Mouse (Mus musculus): Measurements from ENCODE around the gene Myom3. TPM values are rescaled to one million over a fixed set of nuclear protein-coding genes. Genes with fewer than 3 reads are reported as not detected.
A peak's percentile ranks its signal among the peaks of the same experiment; 100 is the strongest.

Myom3 gene
- polyA plus RNA-seq, 2 experiments: 5.0 to 12.7 TPM

DNA sequence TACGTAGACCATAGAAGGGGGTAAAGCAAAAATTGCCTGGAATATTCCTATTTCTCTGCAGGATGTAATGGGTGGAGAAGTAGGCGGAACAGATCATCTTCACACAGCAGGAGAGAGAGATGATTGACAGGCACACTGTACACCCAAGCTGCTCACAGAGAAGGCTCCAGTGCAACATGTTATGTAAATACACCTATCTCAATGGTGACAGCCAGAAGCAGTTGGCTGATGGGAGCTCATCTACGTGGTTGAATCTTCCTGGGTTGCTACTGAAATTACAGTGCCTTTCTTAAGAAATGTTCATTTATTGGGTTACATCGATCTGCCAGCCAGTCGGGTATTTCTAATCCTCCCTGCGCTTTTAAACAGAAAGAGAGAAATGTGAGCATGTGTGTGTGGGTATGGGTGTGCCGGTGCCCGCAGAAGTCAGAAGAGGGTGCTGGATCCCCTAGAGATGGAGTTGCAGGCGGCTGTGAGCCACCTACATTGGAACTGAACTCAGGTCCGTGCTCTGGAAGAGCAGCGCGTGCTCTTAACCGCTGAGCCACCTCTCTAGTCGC is 94.6 kb downstream of the Myom3 start:
- Histone ChIP-seq H3K9me3 (ENCODE audit: control insufficient read depth, low read length) (no peaks in the 10 kb centered on the region), H3K36me3 (ENCODE audit: control insufficient read depth, insufficient read depth, low read length) (no peaks in the 10 kb centered on the region), H3K4me2 (replicated peaks; ENCODE audit: low read depth, low read length, severe bottlenecking) (no peak overlapping the region), H3K27ac (replicated peaks; ENCODE audit: low read depth, low read length) (no peak overlapping the region), H3K27me3 (ENCODE audit: control insufficient read depth, insufficient read depth, low read length) (no peaks in the 10 kb centered on the region), H3K4me1 (ENCODE audit: control insufficient read depth, insufficient read depth, low read length) (peaks cover 21% of the 10 kb centered on the region), H3K4me3 (replicated peaks; ENCODE audit: low read length) (no peak overlapping the region), H3K9ac (ENCODE audit: low read depth, low read length, severe bottlenecking) (no peak overlapping the region)
- no peak for ATAC-seq (ENCODE audit: low FRiP score, low read depth)
- DNase-seq (ENCODE audit: low spot score): no peak
- WGBS: 90% methylated on average over 14 of the region's 14 CpGs
- no peak for TF ChIP-seq POLR2A (IDR thresholded peaks at IDR 0.05; ENCODE audit: borderline replicate concordance, extremely low read depth, insufficient read depth, insufficient read length)

GRCm38 (mm10) chr4:135854630-135855029 is 95.1 kb downstream of the Myom3 start:
- Histone ChIP-seq H3K27ac (replicated peaks; ENCODE audit: low read depth, low read length) (peak overlapping the region; percentile 98; the same call in 1 of the 2 replicates), H3K4me3 (replicated peaks; ENCODE audit: low read length) (peak overlapping the region; percentile 85), H3K4me1 (ENCODE audit: control insufficient read depth, insufficient read depth, low read length) (peaks cover 23% of the 10 kb centered on the region), H3K27me3 (ENCODE audit: control insufficient read depth, insufficient read depth, low read length) (no peaks in the 10 kb centered on the region), H3K4me2 (replicated peaks; ENCODE audit: low read depth, low read length, severe bottlenecking) (peak overlapping the region; percentile 80), H3K9ac (ENCODE audit: low read depth, low read length, severe bottlenecking) (0 out of 2 replicates have a peak overlapping the region, but pooled peaks have one; percentile 97), H3K9me3 (ENCODE audit: control insufficient read depth, low read length) (no peaks in the 10 kb centered on the region), H3K36me3 (ENCODE audit: control insufficient read depth, insufficient read depth, low read length) (peaks cover 3% of the 10 kb centered on the region; the same call in 1 of the 2 replicates)
- 76% methylated on average over 11 of the region's 11 CpGs for WGBS
- no peak for DNase-seq (ENCODE audit: low spot score)
- ATAC-seq (ENCODE audit: low FRiP score, low read depth): no peak
- no peak for TF ChIP-seq POLR2A (IDR thresholded peaks at IDR 0.05; ENCODE audit: borderline replicate concordance, extremely low read depth, insufficient read depth, insufficient read length)

DNA sequence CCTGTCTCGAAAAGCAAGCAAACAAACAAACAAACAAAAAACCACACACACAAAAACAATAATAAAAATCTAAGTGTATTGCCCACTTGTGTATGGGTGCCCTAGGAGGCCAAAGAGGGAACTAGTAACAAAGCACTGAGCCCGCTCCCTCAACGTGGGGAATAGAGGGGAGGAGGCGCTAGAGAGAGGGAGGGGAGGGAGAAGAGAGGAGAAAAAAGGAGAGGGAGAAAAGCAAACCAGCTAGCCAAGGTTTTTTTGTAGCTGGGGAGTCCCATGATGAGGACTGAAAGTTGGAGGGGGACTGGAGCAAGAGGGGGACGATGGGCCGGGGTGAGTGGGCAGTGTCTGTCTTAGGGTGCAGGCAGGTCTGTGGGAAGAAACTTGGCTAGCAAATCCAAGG is 95.6 kb downstream of the Myom3 start:
- H3K4me3 ChIP-seq (replicated peaks; ENCODE audit: low read length): peak overlapping the region; percentile 85
- peak overlapping the region; percentile 98 for H3K27ac ChIP-seq (replicated peaks; ENCODE audit: low read depth, low read length)
- H3K9me3 ChIP-seq (ENCODE audit: control insufficient read depth, low read length): no peaks in the 10 kb centered on the region
- 9% methylated on average over 6 of the region's 6 CpGs for WGBS
- TF ChIP-seq POLR2A (IDR thresholded peaks at IDR 0.05; ENCODE audit: borderline replicate concordance, extremely low read depth, insufficient read depth, insufficient read length): 0 out of 2 replicates have a peak, but pooled peaks have one; percentile 24
- H3K4me2 ChIP-seq (replicated peaks; ENCODE audit: low read depth, low read length, severe bottlenecking): peak overlapping the region; percentile 80
- peak overlapping the region; percentile 97 for H3K9ac ChIP-seq (ENCODE audit: low read depth, low read length, severe bottlenecking)
- H3K27me3 ChIP-seq (ENCODE audit: control insufficient read depth, insufficient read depth, low read length): no peaks in the 10 kb centered on the region
- ATAC-seq (ENCODE audit: low FRiP score, low read depth) (peak; percentile 4; the same call in 1 of the 2 replicates), DNase-seq (ENCODE audit: low spot score) (peak; percentile 65)
- H3K4me1 ChIP-seq (ENCODE audit: control insufficient read depth, insufficient read depth, low read length): peaks cover 23% of the 10 kb centered on the region
- H3K36me3 ChIP-seq (ENCODE audit: control insufficient read depth, insufficient read depth, low read length): peaks cover 8% of the 10 kb centered on the region; the same call in 1 of the 2 replicates

GRCm38 (mm10) chr4:135855536-135856222 is 96.2 kb downstream of the Myom3 start, which contains the start of gene Srsf10:
Gene Srsf10, plus strand, starts transcription at chr4:135855747.
- Histone ChIP-seq H3K27ac (replicated peaks; ENCODE audit: low read depth, low read length) (peak within 1 kb of the TSS; percentile 98), H3K36me3 (ENCODE audit: control insufficient read depth, insufficient read depth, low read length) (peaks cover 8% of the 10 kb centered on the region; the same call in 1 of the 2 replicates), H3K27me3 (ENCODE audit: control insufficient read depth, insufficient read depth, low read length) (no peaks in the 10 kb centered on the region), H3K9me3 (ENCODE audit: control insufficient read depth, low read length) (no peaks in the 10 kb centered on the region), H3K4me2 (replicated peaks; ENCODE audit: low read depth, low read length, severe bottlenecking) (peak within 1 kb of the TSS; percentile 80), H3K4me1 (ENCODE audit: control insufficient read depth, insufficient read depth, low read length) (peaks cover 18% of the 10 kb centered on the region), H3K9ac (ENCODE audit: low read depth, low read length, severe bottlenecking) (peak within 1 kb of the TSS; percentile 97), H3K4me3 (replicated peaks; ENCODE audit: low read length) (peak within 1 kb of the TSS; percentile 85)
- DNase-seq (ENCODE audit: low spot score) (peak; percentile 98), ATAC-seq (ENCODE audit: low FRiP score, low read depth) (peak; percentile 94)
- peak; percentile 85; the same call in 1 of the 2 replicates for TF ChIP-seq POLR2A (IDR thresholded peaks at IDR 0.05; ENCODE audit: borderline replicate concordance, extremely low read depth, insufficient read depth, insufficient read length)
- WGBS: 0% methylated on average over 36 of the region's 67 CpGs

GRCm38 (mm10) chr4:135856223-135857091 is 96.9 kb downstream of the Myom3 start:
- H3K36me3 ChIP-seq (ENCODE audit: control insufficient read depth, insufficient read depth, low read length): peaks cover 8% of the 10 kb centered on the region; the same call in 1 of the 2 replicates
- peak overlapping the region; percentile 85 for H3K4me3 ChIP-seq (replicated peaks; ENCODE audit: low read length)
- H3K9ac ChIP-seq (ENCODE audit: low read depth, low read length, severe bottlenecking): peak overlapping the region; percentile 97
- no peaks in the 10 kb centered on the region for H3K9me3 ChIP-seq (ENCODE audit: control insufficient read depth, low read length)
- H3K27ac ChIP-seq (replicated peaks; ENCODE audit: low read depth, low read length): peak overlapping the region; percentile 98
- under 1% methylated on average over 62 of the region's 91 CpGs for WGBS
- no peaks in the 10 kb centered on the region for H3K27me3 ChIP-seq (ENCODE audit: control insufficient read depth, insufficient read depth, low read length)
- no peak for TF ChIP-seq POLR2A (IDR thresholded peaks at IDR 0.05; ENCODE audit: borderline replicate concordance, extremely low read depth, insufficient read depth, insufficient read length)
- peak overlapping the region; percentile 67 for H3K4me2 ChIP-seq (replicated peaks; ENCODE audit: low read depth, low read length, severe bottlenecking)
- peaks cover 16% of the 10 kb centered on the region; the same call in 1 of the 2 replicates for H3K4me1 ChIP-seq (ENCODE audit: control insufficient read depth, insufficient read depth, low read length)
- peak; percentile 70 for ATAC-seq (ENCODE audit: low FRiP score, low read depth)
- peak; percentile 57 for DNase-seq (ENCODE audit: low spot score)
